Mouse (Mus musculus) spleen, postnatal 4 days (tissue): ENCODE measurements around the gene Neb.

Experiments
- DNase-seq, 2 experiments: peaks; one replicate each; pipeline ENCODE4 v3.0.0; 2022; ENCODE audit warnings: low spot score in 2 of 2

Neb gene

GRCm38 (mm10) chr2:52374706-52375105 lies 3.6 kb downstream of the Neb start:
- DNase-seq: no peak

GRCm38 (mm10) chr2:52372480-52372879 lies 5.8 kb downstream of the Neb start:
- no peak for DNase-seq

- no peak for DNase-seq
Measured at GRCm38 (mm10) chr2:52372080-52372479, 6.2 kb downstream of the Neb start.

GRCm38 (mm10) chr2:52371066-52371465 lies 7.2 kb downstream of the Neb start:
- DNase-seq: no peak

- DNase-seq: peak in 1 of 2 experiments; percentile 18
Measured at GRCm38 (mm10) chr2:52369622-52370021, 8.7 kb downstream of the Neb start.

GRCm38 (mm10) chr2:52367665-52368064 lies 10.6 kb downstream of the Neb start:
- peak in 1 of 2 experiments; percentile 22 for DNase-seq

- peak in 1 of 2 experiments; percentile 12 for DNase-seq
Measured at GRCm38 (mm10) chr2:52367248-52367647, 11.0 kb downstream of the Neb start.

GRCm38 (mm10) chr2:52361086-52361485 lies 17.2 kb downstream of the Neb start:
- no peak for DNase-seq

- DNase-seq: no peak
Measured at GRCm38 (mm10) chr2:52359722-52360121, 18.6 kb downstream of the Neb start.

- DNase-seq: no peak
Measured at GRCm38 (mm10) chr2:52358156-52358555, 20.1 kb downstream of the Neb start.

GRCm38 (mm10) chr2:52351029-52351428 lies 27.2 kb downstream of the Neb start:
- no peak for DNase-seq

- DNase-seq: no peak
Measured at GRCm38 (mm10) chr2:52340990-52341389, 37.3 kb downstream of the Neb start.

GRCm38 (mm10) chr2:52335556-52335955 lies 42.7 kb downstream of the Neb start:
- DNase-seq: no peak

GRCm38 (mm10) chr2:52335087-52335486 lies 43.2 kb downstream of the Neb start:
- DNase-seq: no peak

- DNase-seq: no peak
Measured at GRCm38 (mm10) chr2:52333535-52333934, 44.7 kb downstream of the Neb start.

GRCm38 (mm10) chr2:52331761-52332160 lies 46.5 kb downstream of the Neb start:
- no peak for DNase-seq

- no peak for DNase-seq
Measured at GRCm38 (mm10) chr2:52327244-52327815, 50.9 kb downstream of the Neb start.

- DNase-seq: no peak
Measured at GRCm38 (mm10) chr2:52321866-52322265, 56.4 kb downstream of the Neb start.

- DNase-seq: no peak
Measured at GRCm38 (mm10) chr2:52320175-52320574, 58.1 kb downstream of the Neb start.

- no peak for DNase-seq
Measured at GRCm38 (mm10) chr2:52319020-52319567, 59.2 kb downstream of the Neb start.

GRCm38 (mm10) chr2:52317471-52317870 lies 60.8 kb downstream of the Neb start:
- no peak for DNase-seq

GRCm38 (mm10) chr2:52315737-52316136 lies 62.5 kb downstream of the Neb start:
- no peak for DNase-seq

- no peak for DNase-seq
Measured at GRCm38 (mm10) chr2:52314922-52315730, 63.1 kb downstream of the Neb start.
